Mouse (Mus musculus): ENCODE measurements around the gene Oas1f. TPM values are rescaled to one million over a fixed set of nuclear protein-coding genes. Genes with fewer than 3 reads are reported as not detected.
"Not testable (repeated sequence)": the region's sequence is repeated elsewhere in the genome, so short reads cannot be mapped to it uniquely, and the experiment has no call there.

Oas1f gene
- polyA plus RNA-seq, 1 experiment from 2014 or later: not detected

DNA sequence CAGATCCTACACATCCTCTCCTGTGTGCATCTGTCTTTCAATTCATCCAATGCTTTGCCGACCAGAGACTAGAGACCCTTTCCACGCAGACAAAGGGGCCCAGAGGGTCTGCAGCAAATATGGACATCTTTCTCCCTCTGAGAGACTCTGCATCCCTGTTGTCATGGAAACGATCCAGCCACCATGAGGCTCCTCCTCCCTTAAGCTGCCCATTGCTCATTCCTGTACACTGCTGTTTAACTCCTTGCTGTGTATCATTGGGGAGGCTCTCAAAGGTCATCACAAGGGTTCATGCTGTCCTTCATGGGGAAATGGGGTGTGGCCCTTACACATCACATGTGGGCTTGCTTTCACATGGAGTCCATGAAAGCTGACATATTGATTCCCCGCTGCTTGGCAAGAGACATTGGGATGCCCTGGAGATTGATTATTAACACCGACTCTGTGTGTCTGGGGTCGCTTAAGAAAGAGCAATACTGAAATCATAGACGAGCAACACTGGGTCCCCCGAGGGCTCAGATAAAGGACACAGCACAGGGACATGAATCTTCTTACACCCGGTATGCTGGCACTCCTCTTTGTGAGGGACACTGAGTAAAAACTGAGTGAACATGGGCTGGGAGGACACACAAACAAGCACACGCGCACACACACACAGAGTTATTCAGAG lies 48.2 kb downstream of the Oas1f start:
- Histone ChIP-seq H3K4me1 (ENCODE audit: control insufficient read depth, insufficient read depth, low read length) (no peaks in the 10 kb centered on the region), H3K9me3 (ENCODE audit: control insufficient read depth, low read length) (no peaks in the 10 kb centered on the region), H3K36me3 (ENCODE audit: control insufficient read depth, insufficient read depth, low read length) (no peaks in the 10 kb centered on the region), H3K4me2 (ENCODE audit: low read depth, low read length) (no peak overlapping the region), H3K27me3 (ENCODE audit: control insufficient read depth, insufficient read depth, low read length) (no peaks in the 10 kb centered on the region), H3K4me3 (ENCODE audit: low read depth, low read length) (no peak overlapping the region), H3K27ac (ENCODE audit: low read depth, low read length) (no peak overlapping the region), H3K9ac (replicated peaks; ENCODE audit: low read depth, low read length) (no peak overlapping the region)
- no peak for ATAC-seq (ENCODE audit: low read depth)
- 85% methylated on average over 11 of the region's 11 CpGs for WGBS

DNA sequence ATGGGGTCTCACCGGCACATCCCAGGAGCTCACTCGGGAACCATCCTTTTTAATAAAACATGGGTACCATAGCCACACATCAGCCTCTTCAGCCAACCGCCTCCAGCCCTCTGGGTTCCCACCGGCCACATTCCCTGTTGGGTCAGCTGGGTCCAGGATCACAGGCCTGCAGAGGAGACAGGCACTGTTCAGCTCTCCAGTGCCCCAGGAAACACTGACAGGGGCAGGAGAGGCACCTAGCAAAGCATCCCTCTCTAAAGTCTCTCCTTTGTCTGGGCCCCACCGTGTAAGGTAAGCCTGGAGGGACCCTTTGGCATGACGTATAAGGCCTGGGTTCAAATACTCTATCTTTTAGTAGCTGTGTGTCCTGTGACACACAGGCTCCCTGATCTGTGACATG lies 51.1 kb downstream of the Oas1f start:
- no peak for ATAC-seq (ENCODE audit: low read depth)
- WGBS: 85% methylated on average over 6 of the region's 6 CpGs
- no peak overlapping the region for H3K4me3 ChIP-seq (ENCODE audit: low read depth, low read length)

DNA sequence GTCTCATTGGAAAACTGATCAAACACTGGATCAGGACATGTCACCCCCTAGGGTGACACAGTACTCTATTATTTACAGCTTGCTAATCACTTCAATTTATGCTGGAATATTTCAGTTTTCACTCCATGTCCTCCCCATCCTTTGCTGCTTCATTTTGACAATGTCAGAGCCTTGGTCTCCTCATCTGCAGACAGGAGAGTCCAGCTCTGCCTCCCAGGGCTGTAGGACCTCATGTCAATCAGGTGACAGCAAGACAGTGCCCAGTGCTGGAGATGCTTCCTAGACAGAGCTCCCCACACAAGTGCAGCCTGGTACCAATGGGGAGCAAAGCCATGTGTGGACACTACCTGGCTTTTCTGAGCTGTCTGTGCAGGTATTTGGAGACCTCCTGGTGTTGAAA lies 51.6 kb downstream of the Oas1f start:
- no peak for ATAC-seq (ENCODE audit: low read depth)
- H3K4me1 ChIP-seq (ENCODE audit: control insufficient read depth, insufficient read depth, low read length): no peaks in the 10 kb centered on the region

More for the DNA sequence above, 51.1 kb downstream of the Oas1f start:
- no peaks in the 10 kb centered on the region for H3K9me3 ChIP-seq (ENCODE audit: control insufficient read depth, low read length)
- no peak overlapping the region for H3K27ac ChIP-seq (ENCODE audit: low read depth, low read length)
- H3K4me1 ChIP-seq (ENCODE audit: control insufficient read depth, insufficient read depth, low read length): no peaks in the 10 kb centered on the region
- H3K9ac ChIP-seq (replicated peaks; ENCODE audit: low read depth, low read length): no peak overlapping the region
- no peak overlapping the region for H3K4me2 ChIP-seq (ENCODE audit: low read depth, low read length)
- no peaks in the 10 kb centered on the region for H3K36me3 ChIP-seq (ENCODE audit: control insufficient read depth, insufficient read depth, low read length)
- H3K27me3 ChIP-seq (ENCODE audit: control insufficient read depth, insufficient read depth, low read length): no peaks in the 10 kb centered on the region

GRCm38 (mm10) chr5:120900666-120901065 lies 53.5 kb downstream of the Oas1f start:
- Histone ChIP-seq H3K36me3 (ENCODE audit: control insufficient read depth, insufficient read depth, low read length) (no peaks in the 10 kb centered on the region), H3K4me2 (ENCODE audit: low read depth, low read length) (no peak overlapping the region), H3K27ac (ENCODE audit: low read depth, low read length) (no peak overlapping the region), H3K4me3 (ENCODE audit: low read depth, low read length) (no peak overlapping the region), H3K9ac (replicated peaks; ENCODE audit: low read depth, low read length) (no peak overlapping the region), H3K9me3 (ENCODE audit: control insufficient read depth, low read length) (no peaks in the 10 kb centered on the region), H3K27me3 (ENCODE audit: control insufficient read depth, insufficient read depth, low read length) (no peaks in the 10 kb centered on the region), H3K4me1 (ENCODE audit: control insufficient read depth, insufficient read depth, low read length) (no peaks in the 10 kb centered on the region)
- ATAC-seq (ENCODE audit: low read depth): no peak
- WGBS: 60% methylated on average over 1 of the region's 1 CpGs

More for the DNA sequence above, 51.6 kb downstream of the Oas1f start:
- H3K4me2 ChIP-seq (ENCODE audit: low read depth, low read length): no peak overlapping the region
- H3K9ac ChIP-seq (replicated peaks; ENCODE audit: low read depth, low read length): no peak overlapping the region
- H3K27me3 ChIP-seq (ENCODE audit: control insufficient read depth, insufficient read depth, low read length): no peaks in the 10 kb centered on the region
- no peaks in the 10 kb centered on the region for H3K36me3 ChIP-seq (ENCODE audit: control insufficient read depth, insufficient read depth, low read length)
- H3K27ac ChIP-seq (ENCODE audit: low read depth, low read length): no peak overlapping the region
- H3K9me3 ChIP-seq (ENCODE audit: control insufficient read depth, low read length): no peaks in the 10 kb centered on the region
- no peak overlapping the region for H3K4me3 ChIP-seq (ENCODE audit: low read depth, low read length)

GRCm38 (mm10) chr5:120902056-120902455 lies 54.9 kb downstream of the Oas1f start:
- Histone ChIP-seq H3K27ac (ENCODE audit: low read depth, low read length) (no peak overlapping the region), H3K9ac (replicated peaks; ENCODE audit: low read depth, low read length) (no peak overlapping the region), H3K4me2 (ENCODE audit: low read depth, low read length) (no peak overlapping the region), H3K36me3 (ENCODE audit: control insufficient read depth, insufficient read depth, low read length) (no peaks in the 10 kb centered on the region), H3K27me3 (ENCODE audit: control insufficient read depth, insufficient read depth, low read length) (no peaks in the 10 kb centered on the region), H3K9me3 (ENCODE audit: control insufficient read depth, low read length) (no peaks in the 10 kb centered on the region), H3K4me3 (ENCODE audit: low read depth, low read length) (no peak overlapping the region), H3K4me1 (ENCODE audit: control insufficient read depth, insufficient read depth, low read length) (no peaks in the 10 kb centered on the region)
- ATAC-seq (ENCODE audit: low read depth): no peak
- 93% methylated on average over 5 of the region's 5 CpGs for WGBS

- H3K4me2 ChIP-seq (ENCODE audit: low read depth, low read length); H3K9me3 ChIP-seq (ENCODE audit: control insufficient read depth, low read length); H3K27ac ChIP-seq (ENCODE audit: low read depth, low read length); H3K4me3 ChIP-seq (ENCODE audit: low read depth, low read length); H3K27me3 ChIP-seq (ENCODE audit: control insufficient read depth, insufficient read depth, low read length); ATAC-seq (ENCODE audit: low read depth); H3K9ac ChIP-seq (replicated peaks; ENCODE audit: low read depth, low read length); H3K4me1 ChIP-seq (ENCODE audit: control insufficient read depth, insufficient read depth, low read length); H3K36me3 ChIP-seq (ENCODE audit: control insufficient read depth, insufficient read depth, low read length): not testable (repeated sequence)
- 40% methylated on average over 8 of the region's 12 CpGs for WGBS
Measured at GRCm38 (mm10) chr5:120906791-120907733, 59.9 kb downstream of the Oas1f start, which contains the start of gene Oas1a. Gene Oas1a, minus strand, starts transcription at chr5:120907521.

Small RNA genes within 50 kb of the gene (microRNA-seq; reads per million reads assigned to microRNA genes)
- not detected for gene Gm22907

Other genes with a start within 250 kb of the Oas1f start
- 21.6 and 26.5 TPM in 2 replicates for gene Rita1, start 234.8 kb upstream of the Oas1f start, polyA plus RNA-seq (2014; fragmentation: Nextera tagmentation; extraction: Ambion mirVana)
- gene Ddx54, start 234.6 kb upstream of the Oas1f start, polyA plus RNA-seq (2014; fragmentation: Nextera tagmentation; extraction: Ambion mirVana): 23.2 and 27.7 TPM in 2 replicates
- gene Cfap73, start 213.1 kb upstream of the Oas1f start, polyA plus RNA-seq (2014; fragmentation: Nextera tagmentation; extraction: Ambion mirVana): 0.46 TPM in 1 of 2 replicates, not detected in the other
- gene Rasal1, start 198.6 kb upstream of the Oas1f start, polyA plus RNA-seq (2014; fragmentation: Nextera tagmentation; extraction: Ambion mirVana): 0.13 and 0.33 TPM in 2 replicates
- 44.2 and 50.7 TPM in 2 replicates for gene Dtx1, start 135.4 kb upstream of the Oas1f start, polyA plus RNA-seq (2014; fragmentation: Nextera tagmentation; extraction: Ambion mirVana)
- 0.22 TPM in 1 of 2 replicates, not detected in the other for gene Oas2, start 97.5 kb upstream of the Oas1f start, polyA plus RNA-seq (2014; fragmentation: Nextera tagmentation; extraction: Ambion mirVana)
- gene Oas3, start 69.7 kb upstream of the Oas1f start, polyA plus RNA-seq (2014; fragmentation: Nextera tagmentation; extraction: Ambion mirVana): 0.42 and 0.48 TPM in 2 replicates
- 0.19 TPM in 1 of 2 replicates, not detected in the other for gene Oas1e, start 51.8 kb upstream of the Oas1f start, polyA plus RNA-seq (2014; fragmentation: Nextera tagmentation; extraction: Ambion mirVana)
- gene Oas1c, start 34.9 kb upstream of the Oas1f start, polyA plus RNA-seq (2014; fragmentation: Nextera tagmentation; extraction: Ambion mirVana): 0.41 and 0.43 TPM in 2 replicates
- gene Oas1h, start 14.1 kb downstream of the Oas1f start, polyA plus RNA-seq (2014; fragmentation: Nextera tagmentation; extraction: Ambion mirVana): not detected in 2 replicates
- gene Oas1g, start 40.2 kb downstream of the Oas1f start, polyA plus RNA-seq (2014; fragmentation: Nextera tagmentation; extraction: Ambion mirVana): not detected in 2 replicates
- gene Oas1a, start 60.2 kb downstream of the Oas1f start, polyA plus RNA-seq (2014; fragmentation: Nextera tagmentation; extraction: Ambion mirVana): 0.21 and 0.82 TPM in 2 replicates
- gene Oas1d, start 67.2 kb downstream of the Oas1f start, polyA plus RNA-seq (2014; fragmentation: Nextera tagmentation; extraction: Ambion mirVana): not detected in 2 replicates
- gene Rph3a, start 162.7 kb downstream of the Oas1f start, polyA plus RNA-seq (2014; fragmentation: Nextera tagmentation; extraction: Ambion mirVana): 16.1 and 20.0 TPM in 2 replicates

All from neural tube, embryonic 14.5 days (tissue).